Mouse (Mus musculus) T-cell, adult 2 months (primary cell): ENCODE results near the gene Ttpal.

Source experiments
- DNase-seq: peaks from one replicate; pipeline ENCODE4 v3.0.0; 2022; ENCODE audit warnings: low spot score

The Ttpal gene

GRCm38 (mm10) chr2:163662076-163662475 is 60.0 kb downstream of the Ttpal start:
- no peak for DNase-seq

GRCm38 (mm10) chr2:163662698-163663221 is 60.6 kb downstream of the Ttpal start:
- no peak for DNase-seq

GRCm38 (mm10) chr2:163663930-163664329 is 61.8 kb downstream of the Ttpal start:
- no peak for DNase-seq

GRCm38 (mm10) chr2:163667045-163667444 is 64.9 kb downstream of the Ttpal start:
- no peak for DNase-seq
